Mouse (Mus musculus) layer of hippocampus, adult 9-11 months (tissue): ENCODE measurements around the gene Cfap70.

Source experiments
- DNase-seq: peaks from one replicate; pipeline ENCODE4 v3.0.0; 2022

Gene Cfap70

GRCm38 (mm10) chr14:20422257-20422656, 29.8 kb downstream of the Cfap70 start:
- DNase-seq: peak; percentile 14

GRCm38 (mm10) chr14:20400071-20400470, 52.0 kb downstream of the Cfap70 start:
- DNase-seq: no peak

GRCm38 (mm10) chr14:20398864-20399263, 53.2 kb downstream of the Cfap70 start:
- DNase-seq: no peak

- DNase-seq: no peak
These were observed 54.8 kb downstream of the Cfap70 start for GRCm38 (mm10) chr14:20397220-20397619.

GRCm38 (mm10) chr14:20393205-20393913, 58.7 kb downstream of the Cfap70 start, which contains the start of gene Mrps16:
Gene Mrps16, minus strand, starts transcription at chr14:20393634.
- peak; percentile 98 for DNase-seq

- no peak for DNase-seq
These were observed 59.7 kb downstream of the Cfap70 start for GRCm38 (mm10) chr14:20392326-20392725.

GRCm38 (mm10) chr14:20389446-20390079, 62.5 kb downstream of the Cfap70 start:
- no peak for DNase-seq

- peak; percentile 93 for DNase-seq
These were observed 63.4 kb downstream of the Cfap70 start, which contains the start of gene Dnajc9 for GRCm38 (mm10) chr14:20388441-20389129. Gene Dnajc9, minus strand, starts transcription at chr14:20388910.

GRCm38 (mm10) chr14:20379753-20380430, 72.1 kb downstream of the Cfap70 start:
- no peak for DNase-seq

GRCm38 (mm10) chr14:20379087-20379640, 72.9 kb downstream of the Cfap70 start:
- DNase-seq: no peak

- no peak for DNase-seq
These were observed 73.5 kb downstream of the Cfap70 start for GRCm38 (mm10) chr14:20378313-20379061.

GRCm38 (mm10) chr14:20377112-20377521, 74.9 kb downstream of the Cfap70 start:
- no peak for DNase-seq

GRCm38 (mm10) chr14:20371854-20372253, 80.2 kb downstream of the Cfap70 start:
- no peak for DNase-seq

- DNase-seq: no peak
These were observed 81.2 kb downstream of the Cfap70 start for GRCm38 (mm10) chr14:20370798-20371197.

- no peak for DNase-seq
These were observed 83.8 kb downstream of the Cfap70 start for GRCm38 (mm10) chr14:20368271-20368670.

- no peak for DNase-seq
These were observed 88.8 kb downstream of the Cfap70 start for GRCm38 (mm10) chr14:20363230-20363629.

GRCm38 (mm10) chr14:20347991-20348541, 104.0 kb downstream of the Cfap70 start, which contains the start of the genes Ecd and Fam149b:
Gene Ecd, minus strand, starts transcription at chr14:20348121.
Gene Fam149b, plus strand, starts transcription at chr14:20348162.
- peak; percentile 91 for DNase-seq

GRCm38 (mm10) chr14:20347441-20347990, 104.5 kb downstream of the Cfap70 start:
- DNase-seq: no peak

GRCm38 (mm10) chr14:20345885-20346284, 106.1 kb downstream of the Cfap70 start:
- no peak for DNase-seq
